Mouse (Mus musculus): ENCODE measurements around the gene Zfp174.

The Zfp174 gene

GRCm38 (mm10) chr16:3884201-3885064 is 37.4 kb downstream of the Zfp174 start, which contains the start of the genes Zfp597 and Gm20695:
Gene Zfp597, minus strand, starts transcription at chr16:3884561.
Gene Gm20695, plus strand, starts transcription at chr16:3884648.
- peak; percentile 86 for DNase-seq (ENCODE audit: low spot score)

- DNase-seq (ENCODE audit: low spot score) = no peak
Observed at GRCm38 (mm10) chr16:3885065-3885670, 38.1 kb downstream of the Zfp174 start.

GRCm38 (mm10) chr16:3891621-3892295 is 44.7 kb downstream of the Zfp174 start:
- no peak for DNase-seq (ENCODE audit: low spot score)

GRCm38 (mm10) chr16:3893739-3894138 is 46.7 kb downstream of the Zfp174 start:
- no peak for DNase-seq (ENCODE audit: low spot score)

GRCm38 (mm10) chr16:3895173-3895792 is 48.2 kb downstream of the Zfp174 start:
- DNase-seq (ENCODE audit: low spot score) = no peak

- no peak for DNase-seq (ENCODE audit: low spot score)
Observed at GRCm38 (mm10) chr16:3896046-3896445, 49.0 kb downstream of the Zfp174 start.

- no peak for DNase-seq (ENCODE audit: low spot score)
Observed at GRCm38 (mm10) chr16:3896553-3896952, 49.5 kb downstream of the Zfp174 start.

- no peak for DNase-seq (ENCODE audit: low spot score)
Observed at GRCm38 (mm10) chr16:3907471-3907870, 60.4 kb downstream of the Zfp174 start.

All from ovary, postnatal 10 days (tissue).